Mouse (Mus musculus) embryonic facial prominence, embryonic 11.5 days (tissue): ENCODE measurements around the gene Vwa3b. TPM values are rescaled to one million over a fixed set of nuclear protein-coding genes. Genes with fewer than 3 reads are reported as not detected.

ENCODE experiments used
- ATAC-seq: fragments of 200-750 bp; cut with Nextera tagmentation; replicated peaks from 2 replicates; pipeline ENCODE4 v1.8.0; 2017; ENCODE audit warnings: low read depth; ENCODE audit not compliant: insufficient number of reproducible peaks, low FRiP score, low TSS enrichment
- DNase-seq: peaks from one replicate; pipeline ENCODE4 v3.0.0-alpha.2; 2015; ENCODE audit warnings: low spot score
- H3K27ac ChIP-seq: fragments of 300-500 bp; sonication (generic); replicated peaks from 2 replicates; pipeline ENCODE4 v1.5.1; 2014; ENCODE audit warnings: mild to moderate bottlenecking, low read depth, low read length, control low read depth
- H3K27me3 ChIP-seq: fragments of 300-500 bp; sonication (generic); 2 replicates; pipeline ENCODE4 v1.6.1; 2014; ENCODE audit warnings: mild to moderate bottlenecking, low read length, moderate library complexity, mixed read lengths; ENCODE audit not compliant: control insufficient read depth, insufficient read depth
- H3K36me3 ChIP-seq: fragments of 300-500 bp; sonication (generic); replicated peaks from 2 replicates; pipeline ENCODE4 v1.6.1; 2014; ENCODE audit warnings: low read depth, mild to moderate bottlenecking, low read length, moderate library complexity, mixed read lengths; ENCODE audit not compliant: control insufficient read depth, insufficient read depth
- H3K4me1 ChIP-seq: fragments of 300-500 bp; sonication (generic); 2 replicates; pipeline ENCODE4 v1.6.1; 2014; ENCODE audit warnings: low read length, mixed read lengths; ENCODE audit not compliant: control insufficient read depth, insufficient read depth
- H3K4me2 ChIP-seq: fragments of 300-500 bp; sonication (generic); 2 replicates; pipeline ENCODE4 v1.6.1; 2014; ENCODE audit warnings: low read depth, mild to moderate bottlenecking, control low read depth, low read length, moderate library complexity
- H3K4me3 ChIP-seq: fragments of 300-500 bp; sonication (generic); 2 replicates; pipeline ENCODE4 v1.5.1; 2014; ENCODE audit warnings: low read depth, low read length, control low read depth
- H3K9ac ChIP-seq: fragments of 300-500 bp; sonication (generic); replicated peaks from 2 replicates; pipeline ENCODE4 v1.6.1; 2014; ENCODE audit warnings: mild to moderate bottlenecking, control low read depth, low read length
- H3K9me3 ChIP-seq: fragments of 300-500 bp; sonication (generic); replicated peaks from 2 replicates; pipeline ENCODE4 v1.6.1; 2016; ENCODE audit warnings: mild to moderate bottlenecking, low read length, inconsistent platforms, mixed read lengths; ENCODE audit not compliant: control insufficient read depth
- WGBS: fragments of 180-500 bp; shearing (Covaris S2); extraction: QIAGEN DNeasy Blood & Tissue Kit; methylation state at CpG from one replicate; pipeline ENCODE4 v1.1.7; 2014; 5-methylcytosine and 5-hydroxymethylcytosine counted together
- polyA plus RNA-seq: library from polyadenylated mRNA; unstranded; fragments of >200 nt; fragmentation: Nextera tagmentation; extraction: Ambion mirVana; gene quantifications from 2 replicates; pipeline ENCODE4 v1.2.1, GENCODE M21; 2014

Vwa3b gene
- polyA plus RNA-seq, 1 experiment from 2014 or later, result 1.7 TPM

DNA sequence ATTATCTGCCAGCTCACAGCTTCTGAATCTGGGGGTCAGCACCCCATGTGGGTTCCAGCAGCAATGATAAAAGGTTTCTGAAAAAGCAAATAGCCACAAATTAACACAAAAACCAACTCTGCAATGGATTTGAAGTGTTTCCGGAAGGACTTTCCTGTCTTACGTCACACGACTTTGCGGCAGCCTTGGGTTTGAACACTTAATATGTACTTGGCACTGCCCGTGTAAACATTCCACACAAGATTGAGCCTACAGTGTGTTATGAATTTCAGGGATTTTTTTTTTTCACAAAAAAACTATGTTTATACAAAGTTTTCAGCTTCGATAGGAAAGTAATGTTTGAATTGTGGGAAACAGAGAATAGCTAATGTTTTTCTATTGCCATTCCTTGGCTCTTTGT is 7.4 kb upstream of the Vwa3b start:
- ATAC-seq, result no peak
- Histone ChIP-seq H3K4me3 (no peak overlapping the region), H3K9ac (no peak overlapping the region), H3K27me3 (no peaks in the 10 kb centered on the region), H3K4me1 (no peaks in the 10 kb centered on the region), H3K4me2 (no peak overlapping the region), H3K36me3 (no peaks in the 10 kb centered on the region), H3K27ac (no peak overlapping the region), H3K9me3 (no peaks in the 10 kb centered on the region)
- 88% methylated on average over 6 of the region's 6 CpGs for whole genome bisulfite sequencing
- DNase-seq, result no peak

DNA sequence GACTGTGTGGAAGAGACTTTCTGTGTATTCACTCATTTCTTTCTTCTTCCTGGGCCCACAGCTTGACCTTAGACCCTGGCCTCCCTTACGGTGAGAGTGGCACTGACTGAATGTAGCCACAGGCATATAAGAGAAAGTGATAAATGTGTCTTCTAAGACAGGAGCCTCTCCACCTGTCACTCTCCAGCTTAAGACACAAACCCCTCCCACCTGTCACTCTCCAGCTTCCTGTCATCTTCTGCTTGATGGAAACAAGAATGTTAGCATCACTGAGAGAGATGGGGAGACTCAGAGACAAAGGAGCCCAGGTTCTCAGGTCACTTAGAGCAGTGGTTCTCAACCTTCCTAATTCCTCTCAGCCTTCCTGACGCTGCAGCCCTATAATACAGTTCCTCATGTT is 3.7 kb upstream of the Vwa3b start:
- Histone ChIP-seq H3K4me1 (no peaks in the 10 kb centered on the region), H3K9me3 (no peaks in the 10 kb centered on the region), H3K36me3 (no peaks in the 10 kb centered on the region), H3K4me2 (no peak overlapping the region), H3K9ac (no peak overlapping the region), H3K27ac (no peak overlapping the region), H3K27me3 (no peaks in the 10 kb centered on the region), H3K4me3 (no peak overlapping the region)
- DNase-seq (no peak), ATAC-seq (no peak)
- 60% methylated on average over 2 of the region's 2 CpGs for WGBS

DNA sequence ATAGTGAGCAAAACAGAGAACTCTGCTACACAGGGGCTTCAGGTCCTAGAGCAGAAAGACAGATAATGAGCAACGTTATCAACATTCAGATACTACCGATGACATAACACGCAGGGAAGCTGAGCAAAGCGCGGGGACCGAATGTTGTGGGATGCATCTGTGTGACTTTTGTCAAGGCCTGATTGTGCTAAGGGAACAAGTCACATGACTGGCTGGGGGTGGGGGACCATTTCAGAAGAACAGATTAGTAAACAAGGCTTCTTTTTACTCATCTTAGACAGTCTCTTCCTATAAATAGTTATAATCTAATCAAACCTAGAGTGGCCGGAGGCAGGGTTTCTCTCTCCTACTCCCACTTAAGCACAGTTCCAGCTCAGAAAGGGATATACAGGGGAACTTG is 1.7 kb upstream of the Vwa3b start:
- no peaks in the 10 kb centered on the region for H3K4me1 ChIP-seq
- H3K4me3 ChIP-seq, result no peak overlapping the region
- DNase-seq, result no peak
- no peaks in the 10 kb centered on the region for H3K9me3 ChIP-seq
- H3K9ac ChIP-seq, result no peak overlapping the region
- ATAC-seq, result no peak
- no peak overlapping the region for H3K27ac ChIP-seq
- H3K27me3 ChIP-seq, result no peaks in the 10 kb centered on the region
- 90% methylated on average over 7 of the region's 7 CpGs for WGBS
- no peak overlapping the region for H3K4me2 ChIP-seq
- H3K36me3 ChIP-seq, result no peaks in the 10 kb centered on the region

DNA sequence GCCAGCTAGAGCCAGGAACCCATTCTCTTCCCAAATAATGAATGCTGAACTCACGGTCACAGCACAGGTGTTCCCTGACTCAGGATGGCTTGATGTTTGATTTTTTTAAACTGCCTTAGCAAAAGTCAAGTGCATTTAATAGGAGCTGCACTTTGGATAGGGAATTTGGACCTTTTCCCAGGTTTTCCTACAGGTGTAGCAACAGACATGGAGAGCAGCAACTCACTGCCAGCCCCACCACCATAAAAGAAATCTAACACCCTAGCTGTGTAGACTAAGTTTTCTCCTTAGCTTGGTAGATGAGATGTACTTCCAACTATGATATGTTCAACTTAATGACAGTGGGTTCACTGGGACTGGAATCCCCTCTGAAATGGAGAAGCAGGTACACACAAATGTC is 1.0 kb upstream of the Vwa3b start:
- no peak overlapping the region for H3K27ac ChIP-seq
- no peaks in the 10 kb centered on the region for H3K36me3 ChIP-seq
- no peaks in the 10 kb centered on the region for H3K9me3 ChIP-seq
- no peak overlapping the region for H3K9ac ChIP-seq
- H3K4me2 ChIP-seq, result no peak overlapping the region
- DNase-seq (no peak), ATAC-seq (no peak)
- no peaks in the 10 kb centered on the region for H3K27me3 ChIP-seq
- H3K4me3 ChIP-seq, result no peak overlapping the region
- WGBS, result 84% methylated on average over 1 of the region's 1 CpGs
- H3K4me1 ChIP-seq, result no peaks in the 10 kb centered on the region

DNA sequence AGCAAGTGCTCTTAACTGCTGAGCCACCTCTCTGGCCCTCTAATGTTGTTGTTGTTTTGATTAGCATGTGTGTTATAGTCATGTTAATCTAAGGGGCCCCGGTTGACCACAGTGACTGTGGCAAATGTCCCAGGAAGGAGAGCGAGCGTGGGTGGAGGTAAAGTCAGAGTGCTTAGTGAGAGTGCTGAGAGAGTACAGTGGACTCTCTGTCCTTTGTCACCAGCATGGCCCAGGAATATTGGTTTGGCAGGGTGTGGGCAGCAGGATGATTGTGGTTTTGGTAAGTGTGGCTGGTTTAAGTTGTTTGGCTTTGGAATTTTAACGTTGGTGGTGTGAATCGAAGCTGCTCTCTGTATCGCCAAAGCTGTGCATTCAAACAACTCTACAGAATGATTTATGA is 470 bp downstream of the Vwa3b start:
- Histone ChIP-seq H3K4me3 (no peak overlapping the region), H3K9ac (no peak overlapping the region), H3K36me3 (no peaks in the 10 kb centered on the region), H3K4me2 (no peak overlapping the region), H3K27me3 (no peaks in the 10 kb centered on the region), H3K4me1 (no peaks in the 10 kb centered on the region), H3K9me3 (no peaks in the 10 kb centered on the region), H3K27ac (no peak overlapping the region)
- 86% methylated on average over 6 of the region's 6 CpGs for WGBS
- DNase-seq (no peak), ATAC-seq (no peak)

DNA sequence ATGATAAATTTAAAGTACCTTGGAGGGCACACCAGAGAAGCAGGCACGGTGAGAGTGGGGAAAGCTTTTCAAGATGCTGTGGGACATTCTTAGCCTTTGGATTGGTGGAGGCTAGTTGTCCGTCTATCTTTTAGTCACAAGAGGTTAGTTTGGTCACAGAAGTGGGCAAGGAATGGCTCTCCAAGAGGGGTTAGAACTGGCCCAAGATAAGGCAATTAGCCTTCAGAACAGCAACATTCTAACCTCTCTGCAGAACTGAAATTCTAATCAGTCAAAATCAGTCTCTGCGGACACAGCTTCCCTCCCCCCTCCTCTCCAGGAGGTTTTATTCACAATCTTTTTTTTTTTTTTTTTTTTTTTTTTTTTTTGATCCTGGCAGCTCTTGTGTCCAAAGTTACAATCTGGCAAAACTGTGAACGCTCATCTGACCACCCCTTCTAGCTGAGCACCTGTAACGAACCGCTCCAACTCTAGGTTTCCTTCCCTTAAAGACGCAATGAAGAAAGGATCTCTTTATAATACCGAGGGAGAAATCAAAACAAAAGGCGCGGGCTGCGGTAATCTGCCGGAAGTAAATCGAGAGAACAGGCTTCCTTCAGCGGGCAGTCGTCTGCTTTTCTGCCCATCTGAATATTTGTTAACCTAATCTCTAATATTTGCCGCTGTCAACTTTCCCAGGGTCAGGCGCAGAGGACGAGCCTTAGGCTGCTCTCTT is 2.2 kb downstream of the Vwa3b start:
- 5% methylated on average over 18 of the region's 18 CpGs for WGBS
- ATAC-seq, result no peak
- Histone ChIP-seq H3K9ac (peak overlapping the region; percentile 43), H3K9me3 (no peaks in the 10 kb centered on the region), H3K27me3 (no peaks in the 10 kb centered on the region), H3K4me1 (no peaks in the 10 kb centered on the region), H3K27ac (no peak overlapping the region), H3K4me3 (peak overlapping the region; percentile 46), H3K36me3 (no peaks in the 10 kb centered on the region), H3K4me2 (peak overlapping the region; percentile 75)
- no peak for DNase-seq

DNA sequence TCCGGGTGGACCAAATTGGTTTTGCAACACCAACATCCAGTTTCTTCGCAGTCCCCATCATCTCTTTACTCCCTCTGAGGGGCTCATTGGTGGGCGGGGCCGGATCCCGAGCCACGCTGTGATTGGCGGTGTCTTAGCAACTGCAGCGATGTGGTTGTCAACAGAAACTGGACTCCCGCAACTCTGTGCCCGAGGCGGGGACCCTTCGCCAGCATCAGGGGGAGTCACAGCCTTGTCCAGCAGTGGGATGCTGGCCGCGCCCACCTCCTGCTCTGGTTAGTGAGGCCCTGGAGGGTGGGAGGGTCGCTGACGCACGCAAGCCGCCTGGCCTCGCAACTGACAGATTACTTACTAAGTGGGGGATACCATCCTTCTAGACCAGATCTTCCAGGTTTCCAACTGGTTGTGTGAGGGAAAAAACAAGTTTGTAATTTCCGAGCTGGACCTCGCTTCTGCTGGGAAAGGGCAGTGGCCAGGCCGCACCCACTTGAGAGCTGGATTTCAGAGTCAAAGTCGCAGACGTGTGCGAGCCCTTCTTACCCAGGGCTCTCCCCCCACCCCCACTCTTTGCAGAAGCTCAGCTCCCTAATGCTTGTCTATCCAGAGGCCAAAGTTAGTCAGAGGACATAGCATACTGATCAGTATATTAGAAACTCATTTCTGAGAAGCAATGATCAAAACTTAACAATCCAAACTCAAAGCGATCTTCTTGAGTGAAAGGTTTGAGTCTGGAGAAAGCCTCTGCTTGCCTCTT is 2.9 kb downstream of the Vwa3b start:
- Histone ChIP-seq H3K9ac (peak overlapping the region; percentile 43), H3K4me2 (peak overlapping the region; percentile 75), H3K4me3 (peak overlapping the region; percentile 46), H3K27ac (no peak overlapping the region), H3K9me3 (no peaks in the 10 kb centered on the region), H3K4me1 (no peaks in the 10 kb centered on the region), H3K27me3 (no peaks in the 10 kb centered on the region), H3K36me3 (no peaks in the 10 kb centered on the region)
- peak; percentile 96 for ATAC-seq
- peak; percentile 93 for DNase-seq
- WGBS, result 3% methylated on average over 26 of the region's 26 CpGs

DNA sequence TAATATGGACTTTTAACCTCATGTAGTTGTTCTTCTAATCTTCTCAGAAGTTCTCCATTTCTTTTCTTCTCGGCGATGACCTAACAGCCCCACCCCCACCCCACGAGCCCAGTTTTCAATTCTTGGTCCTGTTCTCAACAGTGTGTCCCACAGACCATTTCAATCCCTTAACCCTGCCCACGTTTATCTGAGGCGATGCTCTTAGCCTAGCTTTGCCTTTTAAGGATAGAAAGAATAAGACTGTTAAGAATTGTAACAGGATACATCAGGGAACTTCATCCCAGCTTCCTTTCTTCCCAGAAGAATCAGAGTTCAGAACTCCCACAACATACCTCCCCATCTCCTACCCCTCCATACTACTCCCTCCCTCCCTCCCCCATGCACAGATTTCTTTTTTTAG is 3.5 kb downstream of the Vwa3b start:
- Histone ChIP-seq H3K4me1 (no peaks in the 10 kb centered on the region), H3K36me3 (no peaks in the 10 kb centered on the region), H3K4me3 (no peak overlapping the region), H3K27me3 (no peaks in the 10 kb centered on the region), H3K9ac (no peak overlapping the region), H3K4me2 (no peak overlapping the region), H3K27ac (no peak overlapping the region), H3K9me3 (no peaks in the 10 kb centered on the region)
- ATAC-seq (no peak), DNase-seq (no peak)
- 46% methylated on average over 5 of the region's 5 CpGs for WGBS
